Comparison of ENCODE assay signal across 16 mouse cellular contexts in genomic region chr9:57230146-57230783, GRCm38 (mm10). TPM values are rescaled to one million over a fixed set of nuclear protein-coding genes. Genes with fewer than 3 reads are reported as not detected.
DNase-seq lines count a peak whose midpoint lies in the region; ATAC-seq and TF ChIP-seq lines count a peak whose summit lies in the region.
"Had no signal": no experiment of that assay in that cellular context is flagged by ENCODE, and none has a peak within 500 bp of the region (broad histone marks: within the 10 kb centered on the region; RNA-seq: fewer than 3 reads in every experiment).

No protein-coding gene starts in this region.

- no peak overlapping the region for H3K4me2 ChIP-seq in kidney, embryonic 15.5 days
- H3K4me2 ChIP-seq in limb, embryonic 14.5 days (replicated peaks; ENCODE audit: low read depth, low read length, severe bottlenecking), result no peak overlapping the region
- H3K4me2 ChIP-seq: hindbrain, embryonic 15.5 days; midbrain, embryonic 12.5 days had no signal

- no peak overlapping the region for H3K9ac ChIP-seq in kidney, embryonic 15.5 days
- H3K9ac ChIP-seq in limb, embryonic 14.5 days (ENCODE audit: low read depth, low read length, severe bottlenecking), result no peak overlapping the region
- H3K9ac ChIP-seq: hindbrain, embryonic 15.5 days; midbrain, embryonic 12.5 days had no signal

- 48% methylated on average over 9 of the region's 9 CpGs for WGBS in kidney, adult 2 months
- WGBS in kidney, embryonic 15.5 days, result 37% methylated on average over 9 of the region's 9 CpGs
- WGBS in limb, embryonic 14.5 days, result 28% methylated on average over 9 of the region's 9 CpGs

- H3K9me3 ChIP-seq in kidney, embryonic 15.5 days (replicated peaks), result no peaks in the 10 kb centered on the region
- no peaks in the 10 kb centered on the region for H3K9me3 ChIP-seq in limb, embryonic 14.5 days (ENCODE audit: control insufficient read depth, low read length)
- H3K9me3 ChIP-seq: G1E; hindbrain, embryonic 15.5 days; midbrain, embryonic 12.5 days had no signal

- no peak overlapping the region for H3K4me3 ChIP-seq in kidney, adult 2 months (ENCODE audit: insufficient read depth, low read depth, low read length)
- H3K4me3 ChIP-seq in kidney, embryonic 15.5 days (replicated peaks), result no peak overlapping the region
- no peak overlapping the region for H3K4me3 ChIP-seq in limb, embryonic 14.5 days (replicated peaks; ENCODE audit: low read length)
- H3K4me3 ChIP-seq: hindbrain, embryonic 15.5 days; midbrain, embryonic 12.5 days; myocyte had no signal

- no peak for ATAC-seq in kidney, embryonic 15.5 days (replicated peaks; ENCODE audit: low FRiP score)
- no peak for ATAC-seq in limb, embryonic 14.5 days (ENCODE audit: low FRiP score, low read depth)
- no peak; the same call in 1 of the 2 replicates for ATAC-seq in cerebellum, adult (ENCODE audit: insufficient number of reproducible peaks, low FRiP score, low TSS enrichment)

- DNase-seq in kidney, adult 2 months, result no peak
- no peak for DNase-seq in kidney, adult 8-10 months
- peak; percentile 31 for DNase-seq in embryo, embryonic 10.5 days (ENCODE audit: low spot score)
- DNase-seq in limb, embryonic 14.5 days (ENCODE audit: low spot score), result peak; percentile 55
- no peak for DNase-seq in B cell, adult 2 months
- no peak for DNase-seq in layer of hippocampus, adult 11-12 months (ENCODE audit: low spot score)
- DNase-seq: cerebellum, postnatal 25 days; heart, adult 18-20 months; heart, postnatal 14 days; right cerebral cortex, postnatal 14 days had no signal

- no peaks in the 10 kb centered on the region for H3K27me3 ChIP-seq in kidney, adult 2 months (replicated peaks; ENCODE audit: control insufficient read depth, insufficient read depth, low read length)
- no peaks in the 10 kb centered on the region for H3K27me3 ChIP-seq in kidney, embryonic 15.5 days
- H3K27me3 ChIP-seq in limb, embryonic 14.5 days (ENCODE audit: control insufficient read depth, insufficient read depth, low read length), result no peaks in the 10 kb centered on the region
- H3K27me3 ChIP-seq: hindbrain, embryonic 15.5 days; midbrain, embryonic 12.5 days had no signal

- H3K27ac ChIP-seq in kidney, adult 2 months (ENCODE audit: insufficient read depth, low read depth, low read length), result peak overlapping the region; percentile 71
- peak overlapping the region; percentile 57 for H3K27ac ChIP-seq in kidney, embryonic 15.5 days
- H3K27ac ChIP-seq in limb, embryonic 14.5 days (replicated peaks; ENCODE audit: low read depth, low read length), result no peak overlapping the region
- H3K27ac ChIP-seq: hindbrain, embryonic 15.5 days; midbrain, embryonic 12.5 days had no signal

- H3K36me3 ChIP-seq in kidney, adult 2 months (ENCODE audit: control insufficient read depth, insufficient read depth, low read length), result no peaks in the 10 kb centered on the region
- H3K36me3 ChIP-seq in kidney, embryonic 15.5 days, result no peaks in the 10 kb centered on the region
- H3K36me3 ChIP-seq in limb, embryonic 14.5 days (ENCODE audit: control insufficient read depth, insufficient read depth, low read length), result no peaks in the 10 kb centered on the region
- H3K36me3 ChIP-seq: G1E; hindbrain, embryonic 15.5 days; midbrain, embryonic 12.5 days had no signal

- no peak for TF ChIP-seq POLR2A in kidney, adult 2 months (IDR thresholded peaks at IDR 0.05; ENCODE audit: low read depth, low read length)
- TF ChIP-seq POLR2A in limb, embryonic 14.5 days (IDR thresholded peaks at IDR 0.05; ENCODE audit: borderline replicate concordance, extremely low read depth, insufficient read depth, insufficient read length), result no peak

- no peak for TF ChIP-seq CTCF in kidney, adult 2 months (conservative IDR thresholded peaks at IDR 0.05; ENCODE audit: insufficient read depth, insufficient read length, low read depth, low read length)

- peaks cover 17% of the 10 kb centered on the region for H3K4me1 ChIP-seq in kidney, adult 2 months (ENCODE audit: control insufficient read depth, insufficient read depth, low read length)
- H3K4me1 ChIP-seq in kidney, embryonic 15.5 days, result peaks cover 16% of the 10 kb centered on the region
- peaks cover 10% of the 10 kb centered on the region; the same call in 1 of the 2 replicates for H3K4me1 ChIP-seq in limb, embryonic 14.5 days (ENCODE audit: control insufficient read depth, insufficient read depth, low read length)
- H3K4me1 ChIP-seq: hindbrain, embryonic 15.5 days; midbrain, embryonic 12.5 days had no signal

RNA-seq across cellular contexts. Expression of gene Trcg1, which starts 6.1 kb away (rescaled TPM):
- not detected in 2 replicates for polyA plus RNA-seq in kidney, adult 2 months (2012; rRNA removed)
- not detected in 2 replicates for polyA plus RNA-seq in kidney, embryonic 15.5 days (2015; fragmentation: Nextera tagmentation; extraction: Ambion mirVana)
- not detected in 2 replicates for polyA plus RNA-seq in limb, embryonic 14.5 days (2012; rRNA removed)
- not detected in 2 replicates for polyA plus RNA-seq in limb, embryonic 14.5 days (2014; fragmentation: Nextera tagmentation; extraction: Ambion mirVana)
- polyA plus RNA-seq: G1E; hindbrain, embryonic 15.5 days; midbrain, embryonic 12.5 days; myocyte had no signal

RNA-seq across cellular contexts. Expression of gene 1700017B05Rik, which starts 32.1 kb away (rescaled TPM):
- polyA plus RNA-seq in kidney, adult 2 months (2012; rRNA removed), result 9.5 TPM in 2 replicates
- 22.0 and 24.6 TPM in 2 replicates for polyA plus RNA-seq in kidney, embryonic 15.5 days (2015; fragmentation: Nextera tagmentation; extraction: Ambion mirVana)
- polyA plus RNA-seq in limb, embryonic 14.5 days (2012; rRNA removed), result 11.1 and 12.5 TPM in 2 replicates
- 18.0 and 18.8 TPM in 2 replicates for polyA plus RNA-seq in limb, embryonic 14.5 days (2014; fragmentation: Nextera tagmentation; extraction: Ambion mirVana)

Comparison
In these comparisons a context has a peak if more than half of its experiments do, and no peak if none do; other contexts are left out.
1. DNase-seq: peak in embryo, embryonic 10.5 days (single experiment) and limb, embryonic 14.5 days (single experiment); none in kidney, adult 2 months (single experiment), kidney, adult 8-10 months (0 of 2), B cell, adult 2 months (0 of 2) and layer of hippocampus, adult 11-12 months (single experiment).